Mouse (Mus musculus) CH12.LX (cell line): ENCODE measurements around the gene Lhfpl3.

Experiments used
- CTCF ChIP-seq, 2 experiments: IDR thresholded peaks in 1 of 2; conservative IDR thresholded peaks in 1 of 2; 2 replicates each; pipeline ENCODE4 v1.5.1; 2011 to 2012; ENCODE audit warnings: low read depth in 2 of 2, low read length in 2 of 2, improper control_type of control experiment in 1 of 2, inconsistent platforms in 1 of 2, mild to moderate bottlenecking in 1 of 2, moderate library complexity in 1 of 2
- GABPA ChIP-seq: IDR thresholded peaks from 2 replicates; pipeline ENCODE4 v1.6.1; 2012; ENCODE audit warnings: low read depth, low read length, improper control_type of control experiment, inconsistent platforms; ENCODE audit not compliant: insufficient replicate concordance
- MAFK ChIP-seq: IDR thresholded peaks from 2 replicates; pipeline ENCODE4 v1.6.1; 2011; ENCODE audit warnings: low read length, improper control_type of control experiment; ENCODE audit not compliant: insufficient replicate concordance
- MAZ ChIP-seq: IDR thresholded peaks from 2 replicates; pipeline ENCODE4 v1.6.1; 2012; ENCODE audit warnings: low read depth, mild to moderate bottlenecking, inconsistent platforms, low read length, improper control_type of control experiment, moderate library complexity
- NELFE ChIP-seq: IDR thresholded peaks from 2 replicates; pipeline ENCODE4 v1.6.1; 2011; ENCODE audit warnings: low read depth, low read length, improper control_type of control experiment

DNA sequence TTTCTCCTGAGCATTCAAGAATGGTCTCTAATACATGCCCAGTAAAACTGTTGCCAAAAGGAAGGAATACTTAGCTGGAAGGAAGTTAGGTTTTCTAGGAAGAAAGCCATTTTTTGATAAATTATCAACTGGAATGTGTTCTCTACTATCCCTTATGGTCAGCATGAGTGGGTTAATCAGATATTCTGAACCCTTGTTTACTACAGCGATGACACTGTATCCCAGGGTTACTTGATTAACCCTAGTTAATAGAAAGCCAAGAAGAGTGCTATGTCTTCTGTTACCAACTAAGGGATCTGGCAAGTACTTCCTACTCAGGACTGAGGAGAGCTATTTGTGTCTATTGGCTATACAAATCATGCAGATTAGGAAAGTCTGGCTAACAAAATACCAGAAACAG is 349.0 kb downstream of the Lhfpl3 start:
- TF ChIP-seq MAFK (no peak), NELFE (no peak), MAZ (no peak), CTCF (conservative IDR thresholded peaks at IDR 0.05 in 1 of 2, IDR thresholded peaks at IDR 0.05 in 1 of 2; ENCODE audit: low read depth in 2 of 2, low read length in 2 of 2) (no peak), GABPA (no peak)
